Mouse (Mus musculus) embryonic facial prominence, embryonic 11.5 days (tissue): ENCODE measurements around the gene Flywch2. TPM values are rescaled to one million over a fixed set of nuclear protein-coding genes. Genes with fewer than 3 reads are reported as not detected.

ENCODE experiments used
- ATAC-seq: fragments of 200-750 bp; cut with Nextera tagmentation; replicated peaks from 2 replicates; pipeline ENCODE4 v1.8.0; 2017; ENCODE audit warnings: low read depth; ENCODE audit not compliant: insufficient number of reproducible peaks, low FRiP score, low TSS enrichment
- DNase-seq: peaks from one replicate; pipeline ENCODE4 v3.0.0-alpha.2; 2015; ENCODE audit warnings: low spot score
- H3K27ac ChIP-seq: fragments of 300-500 bp; sonication (generic); replicated peaks from 2 replicates; pipeline ENCODE4 v1.5.1; 2014; ENCODE audit warnings: mild to moderate bottlenecking, low read depth, low read length, control low read depth
- H3K27me3 ChIP-seq: fragments of 300-500 bp; sonication (generic); 2 replicates; pipeline ENCODE4 v1.6.1; 2014; ENCODE audit warnings: mild to moderate bottlenecking, low read length, moderate library complexity, mixed read lengths; ENCODE audit not compliant: control insufficient read depth, insufficient read depth
- H3K36me3 ChIP-seq: fragments of 300-500 bp; sonication (generic); replicated peaks from 2 replicates; pipeline ENCODE4 v1.6.1; 2014; ENCODE audit warnings: low read depth, mild to moderate bottlenecking, low read length, moderate library complexity, mixed read lengths; ENCODE audit not compliant: control insufficient read depth, insufficient read depth
- H3K4me1 ChIP-seq: fragments of 300-500 bp; sonication (generic); 2 replicates; pipeline ENCODE4 v1.6.1; 2014; ENCODE audit warnings: low read length, mixed read lengths; ENCODE audit not compliant: control insufficient read depth, insufficient read depth
- H3K4me2 ChIP-seq: fragments of 300-500 bp; sonication (generic); 2 replicates; pipeline ENCODE4 v1.6.1; 2014; ENCODE audit warnings: low read depth, mild to moderate bottlenecking, control low read depth, low read length, moderate library complexity
- H3K4me3 ChIP-seq: fragments of 300-500 bp; sonication (generic); 2 replicates; pipeline ENCODE4 v1.5.1; 2014; ENCODE audit warnings: low read depth, low read length, control low read depth
- H3K9ac ChIP-seq: fragments of 300-500 bp; sonication (generic); replicated peaks from 2 replicates; pipeline ENCODE4 v1.6.1; 2014; ENCODE audit warnings: mild to moderate bottlenecking, control low read depth, low read length
- H3K9me3 ChIP-seq: fragments of 300-500 bp; sonication (generic); replicated peaks from 2 replicates; pipeline ENCODE4 v1.6.1; 2016; ENCODE audit warnings: mild to moderate bottlenecking, low read length, inconsistent platforms, mixed read lengths; ENCODE audit not compliant: control insufficient read depth
- WGBS: fragments of 180-500 bp; shearing (Covaris S2); extraction: QIAGEN DNeasy Blood & Tissue Kit; methylation state at CpG from one replicate; pipeline ENCODE4 v1.1.7; 2014; 5-methylcytosine and 5-hydroxymethylcytosine counted together
- polyA plus RNA-seq: library from polyadenylated mRNA; unstranded; fragments of >200 nt; fragmentation: Nextera tagmentation; extraction: Ambion mirVana; gene quantifications from 2 replicates; pipeline ENCODE4 v1.2.1, GENCODE M21; 2014

Gene Flywch2
- polyA plus RNA-seq, 1 experiment from 2014 or later, result 35.4 TPM

GRCm38 (mm10) chr17:23822094-23822493, 36.2 kb upstream of the Flywch2 start:
- WGBS, result 77% methylated on average over 6 of the region's 6 CpGs
- H3K27me3 ChIP-seq, result no peaks in the 10 kb centered on the region
- no peak overlapping the region for H3K4me2 ChIP-seq
- H3K9me3 ChIP-seq, result no peaks in the 10 kb centered on the region; the same call in 1 of the 2 replicates
- H3K27ac ChIP-seq, result no peak overlapping the region
- no peaks in the 10 kb centered on the region for H3K4me1 ChIP-seq
- H3K36me3 ChIP-seq, result peaks cover 60% of the 10 kb centered on the region
- no peak overlapping the region for H3K4me3 ChIP-seq
- H3K9ac ChIP-seq, result no peak overlapping the region
- ATAC-seq (no peak), DNase-seq (no peak)

GRCm38 (mm10) chr17:23820731-23821130, 34.9 kb upstream of the Flywch2 start:
- H3K4me3 ChIP-seq, result no peak overlapping the region
- DNase-seq (no peak), ATAC-seq (no peak)
- H3K36me3 ChIP-seq, result peaks cover 73% of the 10 kb centered on the region
- no peak overlapping the region for H3K27ac ChIP-seq
- no peak overlapping the region for H3K9ac ChIP-seq
- 95% methylated on average over 5 of the region's 5 CpGs for WGBS
- no peaks in the 10 kb centered on the region for H3K27me3 ChIP-seq
- H3K9me3 ChIP-seq, result no peaks in the 10 kb centered on the region; the same call in 1 of the 2 replicates
- no peak overlapping the region for H3K4me2 ChIP-seq
- H3K4me1 ChIP-seq, result no peaks in the 10 kb centered on the region

GRCm38 (mm10) chr17:23819235-23819634, 33.4 kb upstream of the Flywch2 start:
- no peak overlapping the region for H3K4me3 ChIP-seq
- ATAC-seq, result no peak

GRCm38 (mm10) chr17:23818579-23818978, 32.7 kb upstream of the Flywch2 start:
- Histone ChIP-seq H3K9me3 (no peaks in the 10 kb centered on the region; the same call in 1 of the 2 replicates), H3K4me3 (no peak overlapping the region), H3K4me1 (no peaks in the 10 kb centered on the region), H3K36me3 (peaks cover 83% of the 10 kb centered on the region), H3K9ac (no peak overlapping the region), H3K27me3 (no peaks in the 10 kb centered on the region), H3K4me2 (no peak overlapping the region), H3K27ac (no peak overlapping the region)
- 98% methylated on average over 8 of the region's 8 CpGs for WGBS
- DNase-seq (no peak), ATAC-seq (no peak)

More at GRCm38 (mm10) chr17:23819235-23819634, 33.4 kb upstream of the Flywch2 start:
- no peak overlapping the region for H3K4me2 ChIP-seq
- H3K9me3 ChIP-seq, result no peaks in the 10 kb centered on the region; the same call in 1 of the 2 replicates
- 98% methylated on average over 25 of the region's 25 CpGs for WGBS
- no peak overlapping the region for H3K9ac ChIP-seq
- no peak for DNase-seq
- H3K27me3 ChIP-seq, result no peaks in the 10 kb centered on the region
- no peak overlapping the region for H3K27ac ChIP-seq
- no peaks in the 10 kb centered on the region for H3K4me1 ChIP-seq
- peaks cover 83% of the 10 kb centered on the region for H3K36me3 ChIP-seq

GRCm38 (mm10) chr17:23815641-23816040, 29.8 kb upstream of the Flywch2 start:
- over 99% methylated on average over 16 of the region's 16 CpGs for WGBS
- Histone ChIP-seq H3K27ac (no peak overlapping the region), H3K4me1 (no peaks in the 10 kb centered on the region), H3K9me3 (no peaks in the 10 kb centered on the region; the same call in 1 of the 2 replicates), H3K4me2 (no peak overlapping the region), H3K9ac (no peak overlapping the region), H3K27me3 (no peaks in the 10 kb centered on the region), H3K4me3 (no peak overlapping the region), H3K36me3 (peaks cover 75% of the 10 kb centered on the region)
- ATAC-seq (no peak), DNase-seq (no peak)

- WGBS, result 83% methylated on average over 3 of the region's 3 CpGs
- DNase-seq, result no peak
- Histone ChIP-seq H3K27me3 (no peaks in the 10 kb centered on the region), H3K4me3 (no peak overlapping the region), H3K9ac (no peak overlapping the region), H3K27ac (no peak overlapping the region), H3K4me1 (no peaks in the 10 kb centered on the region), H3K9me3 (no peaks in the 10 kb centered on the region), H3K4me2 (no peak overlapping the region), H3K36me3 (peaks cover 9% of the 10 kb centered on the region)
- no peak for ATAC-seq
Observed at GRCm38 (mm10) chr17:23807918-23808317, 22.0 kb upstream of the Flywch2 start.

GRCm38 (mm10) chr17:23806867-23807266, 21.0 kb upstream of the Flywch2 start:
- ATAC-seq (no peak), DNase-seq (no peak)
- 82% methylated on average over 25 of the region's 25 CpGs for WGBS
- H3K9me3 ChIP-seq, result no peaks in the 10 kb centered on the region
- H3K4me1 ChIP-seq, result no peaks in the 10 kb centered on the region
- H3K27me3 ChIP-seq, result no peaks in the 10 kb centered on the region
- H3K9ac ChIP-seq, result no peak overlapping the region
- H3K36me3 ChIP-seq, result peaks cover 5% of the 10 kb centered on the region
- no peak overlapping the region for H3K27ac ChIP-seq
- H3K4me2 ChIP-seq, result no peak overlapping the region
- no peak overlapping the region; the same call in 1 of the 2 replicates for H3K4me3 ChIP-seq

GRCm38 (mm10) chr17:23804426-23805085, 18.7 kb upstream of the Flywch2 start:
- no peak overlapping the region for H3K27ac ChIP-seq
- no peaks in the 10 kb centered on the region for H3K9me3 ChIP-seq
- ATAC-seq (no peak), DNase-seq (no peak)
- H3K4me1 ChIP-seq, result no peaks in the 10 kb centered on the region
- peak overlapping the region; percentile 97 for H3K4me3 ChIP-seq
- no peaks in the 10 kb centered on the region; the same call in 1 of the 2 replicates for H3K36me3 ChIP-seq
- 6% methylated on average over 8 of the region's 8 CpGs for WGBS
- H3K4me2 ChIP-seq, result peak overlapping the region; percentile 55
- H3K27me3 ChIP-seq, result no peaks in the 10 kb centered on the region
- peak overlapping the region; percentile 95 for H3K9ac ChIP-seq
